8 mouse cellular contexts compared by ENCODE assay signal in the genomic region with DNA sequence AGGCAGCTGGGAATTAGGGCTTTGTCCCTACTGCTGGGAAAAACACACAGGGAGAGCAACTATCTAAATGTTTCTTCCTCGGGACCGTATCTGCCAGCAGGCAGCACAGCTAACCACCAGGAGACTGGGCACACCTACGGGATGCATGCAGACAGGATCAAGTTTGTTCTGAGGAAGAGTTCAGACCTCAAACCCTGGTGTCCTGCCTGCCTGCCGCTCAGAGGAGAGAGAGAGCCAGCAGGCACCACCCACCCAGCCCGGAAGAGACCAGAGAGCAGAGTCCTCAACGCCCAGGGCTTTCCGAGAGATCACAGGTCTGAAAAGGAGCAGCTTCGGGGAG. TPM values are rescaled to one million over a fixed set of nuclear protein-coding genes. Genes with fewer than 3 reads are reported as not detected.
A peak's percentile ranks its signal among the peaks of the same experiment; 100 is the strongest.
DNase-seq lines count a peak whose midpoint lies in the region; ATAC-seq lines count a peak whose summit lies in the region.

No protein-coding gene starts in this region.

- peak overlapping the region; percentile 43 for H3K9ac ChIP-seq in limb, embryonic 13.5 days

- H3K4me2 ChIP-seq in limb, embryonic 13.5 days (replicated peaks) = no peak overlapping the region

- no peak overlapping the region for H3K4me3 ChIP-seq in embryonic facial prominence, embryonic 10.5 days
- no peak overlapping the region for H3K4me3 ChIP-seq in limb, embryonic 13.5 days

- H3K4me1 ChIP-seq in embryonic facial prominence, embryonic 10.5 days = peaks cover 22% of the 10 kb centered on the region
- H3K4me1 ChIP-seq in limb, embryonic 13.5 days = peaks cover 33% of the 10 kb centered on the region

- DNase-seq in kidney, postnatal 10 days = peak; percentile 28
- DNase-seq in kidney, adult 11 months = no peak
- DNase-seq in MN1 (ENCODE audit: low spot score) = peak; percentile 46
- no peak for DNase-seq in embryonic facial prominence, embryonic 10.5 days (ENCODE audit: low spot score)
- no peak for DNase-seq in urinary bladder, postnatal 25 days (ENCODE audit: low spot score)
- no peak for DNase-seq in cerebellum, postnatal 14 days
- no peak for DNase-seq in layer of hippocampus, adult 18-20 months (ENCODE audit: low spot score in 2 of 2)

- peaks cover 28% of the 10 kb centered on the region for H3K27me3 ChIP-seq in embryonic facial prominence, embryonic 10.5 days (replicated peaks; ENCODE audit: low read depth, poor library complexity, severe bottlenecking)
- peaks cover 17% of the 10 kb centered on the region for H3K27me3 ChIP-seq in limb, embryonic 13.5 days

- H3K36me3 ChIP-seq in embryonic facial prominence, embryonic 10.5 days (replicated peaks) = no peaks in the 10 kb centered on the region
- H3K36me3 ChIP-seq in limb, embryonic 13.5 days = no peaks in the 10 kb centered on the region

- no peak for ATAC-seq in limb, embryonic 13.5 days (ENCODE audit: low FRiP score, low read depth)

- no peaks in the 10 kb centered on the region for H3K9me3 ChIP-seq in embryonic facial prominence, embryonic 10.5 days
- no peaks in the 10 kb centered on the region for H3K9me3 ChIP-seq in limb, embryonic 13.5 days

- 31% methylated on average over 8 of the region's 8 CpGs for WGBS in embryonic facial prominence, embryonic 10.5 days
- 39% methylated on average over 8 of the region's 8 CpGs for WGBS in limb, embryonic 13.5 days

- H3K27ac ChIP-seq in embryonic facial prominence, embryonic 10.5 days (replicated peaks) = peak overlapping the region; percentile 31; the same call in 1 of the 2 replicates
- no peak overlapping the region for H3K27ac ChIP-seq in limb, embryonic 13.5 days

RNA-seq across cellular contexts. Expression of a gene that starts 5.8 kb away (rescaled TPM):
- polyA plus RNA-seq in embryonic facial prominence, embryonic 10.5 days (2016; fragmentation: Nextera tagmentation; extraction: Ambion mirVana) = 3.6 and 3.7 TPM in 2 replicates
- polyA plus RNA-seq in limb, embryonic 13.5 days (2015; fragmentation: Nextera tagmentation; extraction: Ambion mirVana) = 5.8 and 7.0 TPM in 2 replicates
- total RNA-seq in layer of hippocampus, adult 18-20 months (2021) = 1 to 10 TPM; 1.6 to 2.5 TPM

RNA-seq across cellular contexts. Expression of a gene that starts 43.0 kb away (rescaled TPM):
- polyA plus RNA-seq in embryonic facial prominence, embryonic 10.5 days (2016; fragmentation: Nextera tagmentation; extraction: Ambion mirVana) = not detected in 2 replicates
- not detected in 2 replicates for polyA plus RNA-seq in limb, embryonic 13.5 days (2015; fragmentation: Nextera tagmentation; extraction: Ambion mirVana)
- total RNA-seq in layer of hippocampus, adult 18-20 months (2021) = not detected

Comparison
In these comparisons a context has a peak if more than half of its experiments do, and no peak if none do; other contexts are left out.
1. DNase-seq: peak in kidney, postnatal 10 days (single experiment) and MN1 (single experiment); none in kidney, adult 11 months (single experiment), embryonic facial prominence, embryonic 10.5 days (single experiment), urinary bladder, postnatal 25 days (single experiment), cerebellum, postnatal 14 days (0 of 2) and layer of hippocampus, adult 18-20 months (0 of 2).